Mouse (Mus musculus) neural tube, embryonic 12.5 days (tissue): ENCODE measurements at regions not wholly inside any gene's neighbourhood (a gene's known extent, or its start where the extent isn't known, plus 50 kb on each side); places are given as distances from the start of the nearest gene placed in this dataset.
A peak's percentile ranks its signal among the peaks of the same experiment; 100 is the strongest.

Experiments
- ATAC-seq: fragments of 200-750 bp; cut with Nextera tagmentation; 2 replicates; pipeline ENCODE4 v1.8.0; 2017; ENCODE audit warnings: low read depth, mild to moderate bottlenecking, moderate TSS enrichment, moderate library complexity; ENCODE audit not compliant: low FRiP score
- H3K27ac ChIP-seq: fragments of 300-500 bp; sonication (generic); 2 replicates; pipeline ENCODE4 v1.5.1; 2016
- H3K27me3 ChIP-seq: fragments of 300-500 bp; sonication (generic); replicated peaks from 2 replicates; pipeline ENCODE4 v1.6.1; 2016; ENCODE audit warnings: mild to moderate bottlenecking
- H3K36me3 ChIP-seq: fragments of 300-500 bp; sonication (generic); 2 replicates; pipeline ENCODE4 v1.6.1; 2016; ENCODE audit warnings: mild to moderate bottlenecking
- H3K4me1 ChIP-seq: fragments of 300-500 bp; sonication (generic); 2 replicates; pipeline ENCODE4 v1.6.1; 2016
- H3K4me2 ChIP-seq: fragments of 300-500 bp; sonication (generic); replicated peaks from 2 replicates; pipeline ENCODE4 v1.6.1; 2016; ENCODE audit warnings: mild to moderate bottlenecking
- H3K4me3 ChIP-seq: fragments of 300-500 bp; sonication (generic); 2 replicates; pipeline ENCODE4 v1.5.1; 2016
- H3K9ac ChIP-seq: fragments of 300-500 bp; sonication (generic); 2 replicates; pipeline ENCODE4 v1.6.1; 2016; ENCODE audit warnings: mild to moderate bottlenecking
- H3K9me3 ChIP-seq: fragments of 300-500 bp; sonication (generic); 2 replicates; pipeline ENCODE4 v1.6.1; 2016; ENCODE audit warnings: mild to moderate bottlenecking
- WGBS: fragments of 180-500 bp; shearing (Covaris S2); methylation state at CpG from one replicate; pipeline ENCODE4 v1.1.7; 2016; 5-methylcytosine and 5-hydroxymethylcytosine counted together

- Histone ChIP-seq H3K27me3 (no peaks in the 10 kb centered on the region), H3K9me3 (no peaks in the 10 kb centered on the region), H3K4me2 (no peak overlapping the region), H3K4me1 (no peaks in the 10 kb centered on the region), H3K27ac (no peak overlapping the region), H3K9ac (no peak overlapping the region), H3K36me3 (no peaks in the 10 kb centered on the region), H3K4me3 (no peak overlapping the region)
- WGBS, result 88% methylated on average over 4 of the region's 4 CpGs
- ATAC-seq, result no peak
These were observed 82.4 kb upstream of the Pcdh9 start for GRCm38 (mm10) chr14:93972858-93973257.

GRCm38 (mm10) chr14:93972174-93972837 is 81.8 kb upstream of the Pcdh9 start:
- ATAC-seq, result no peak
- H3K36me3 ChIP-seq, result no peaks in the 10 kb centered on the region
- H3K4me3 ChIP-seq, result no peak overlapping the region
- WGBS, result 91% methylated on average over 3 of the region's 3 CpGs
- no peak overlapping the region for H3K9ac ChIP-seq
- H3K27me3 ChIP-seq, result no peaks in the 10 kb centered on the region
- H3K9me3 ChIP-seq, result no peaks in the 10 kb centered on the region
- no peaks in the 10 kb centered on the region for H3K4me1 ChIP-seq
- no peak overlapping the region for H3K4me2 ChIP-seq
- no peak overlapping the region for H3K27ac ChIP-seq

GRCm38 (mm10) chr14:93966933-93967332 is 76.5 kb upstream of the Pcdh9 start:
- Histone ChIP-seq H3K4me3 (no peak overlapping the region), H3K27ac (no peak overlapping the region), H3K4me1 (no peaks in the 10 kb centered on the region), H3K9me3 (no peaks in the 10 kb centered on the region), H3K27me3 (no peaks in the 10 kb centered on the region), H3K4me2 (no peak overlapping the region), H3K36me3 (no peaks in the 10 kb centered on the region), H3K9ac (no peak overlapping the region)
- WGBS, result 68% methylated on average over 2 of the region's 2 CpGs
- no peak for ATAC-seq

GRCm38 (mm10) chr14:93962677-93963049 is 72.2 kb upstream of the Pcdh9 start:
- Histone ChIP-seq H3K27ac (no peak overlapping the region), H3K36me3 (no peaks in the 10 kb centered on the region), H3K4me3 (no peak overlapping the region), H3K9ac (no peak overlapping the region), H3K9me3 (no peaks in the 10 kb centered on the region), H3K4me1 (no peaks in the 10 kb centered on the region), H3K27me3 (no peaks in the 10 kb centered on the region), H3K4me2 (no peak overlapping the region)
- peak; percentile 92 for ATAC-seq
- whole genome bisulfite sequencing, result 15% methylated on average over 2 of the region's 2 CpGs

GRCm38 (mm10) chr14:93961963-93962676 is 71.6 kb upstream of the Pcdh9 start:
- no peak overlapping the region for H3K27ac ChIP-seq
- H3K4me2 ChIP-seq, result no peak overlapping the region
- no peaks in the 10 kb centered on the region for H3K9me3 ChIP-seq
- no peaks in the 10 kb centered on the region for H3K4me1 ChIP-seq
- no peak overlapping the region for H3K9ac ChIP-seq
- ATAC-seq, result peak; percentile 95
- no peak overlapping the region for H3K4me3 ChIP-seq
- no peaks in the 10 kb centered on the region for H3K27me3 ChIP-seq
- H3K36me3 ChIP-seq, result no peaks in the 10 kb centered on the region
